Mouse (Mus musculus) lung, embryonic 16.5 days (tissue): ENCODE data around the gene Alk. TPM values are rescaled to one million over a fixed set of nuclear protein-coding genes. Genes with fewer than 3 reads are reported as not detected.

ENCODE experiments used
- ATAC-seq: fragments of 200-750 bp; cut with Nextera tagmentation; 2 replicates; pipeline ENCODE4 v1.8.0; 2017; ENCODE audit warnings: low read depth, mild to moderate bottlenecking, moderate library complexity
- H3K27ac ChIP-seq: fragments of 300-500 bp; sonication (generic); 2 replicates; pipeline ENCODE4 v1.5.1; 2014; ENCODE audit warnings: mild to moderate bottlenecking, control low read depth, low read length
- H3K27me3 ChIP-seq: fragments of 300-500 bp; sonication (generic); 2 replicates; pipeline ENCODE4 v1.6.1; 2014; ENCODE audit warnings: low read depth, low read length, mixed read lengths; ENCODE audit not compliant: control insufficient read depth, insufficient read depth
- H3K36me3 ChIP-seq: fragments of 300-500 bp; sonication (generic); 2 replicates; pipeline ENCODE4 v1.6.1; 2014; ENCODE audit warnings: low read length; ENCODE audit not compliant: control insufficient read depth, insufficient read depth
- H3K4me1 ChIP-seq: fragments of 300-500 bp; sonication (generic); replicated peaks from 2 replicates; pipeline ENCODE4 v1.6.1; 2014; ENCODE audit warnings: low read length, mixed read lengths; ENCODE audit not compliant: control insufficient read depth, insufficient read depth
- H3K4me2 ChIP-seq: fragments of 300-500 bp; sonication (generic); 2 replicates; pipeline ENCODE4 v1.6.1; 2014; ENCODE audit warnings: low read depth, low read length, control low read depth
- H3K4me3 ChIP-seq: fragments of 300-500 bp; sonication (generic); 2 replicates; pipeline ENCODE4 v1.5.1; 2014; ENCODE audit warnings: mild to moderate bottlenecking, low read length, control low read depth
- H3K9ac ChIP-seq: fragments of 300-500 bp; sonication (generic); 2 replicates; pipeline ENCODE4 v1.6.1; 2014; ENCODE audit warnings: low read length, control low read depth
- H3K9me3 ChIP-seq: fragments of 300-500 bp; sonication (generic); 2 replicates; pipeline ENCODE4 v1.6.1; 2016; ENCODE audit warnings: low read length; ENCODE audit not compliant: control insufficient read depth
- WGBS: fragments of 180-500 bp; shearing (Covaris S2); extraction: QIAGEN DNeasy Blood & Tissue Kit; methylation state at CpG from one replicate; pipeline ENCODE4 v1.1.7; 2014; 5-methylcytosine and 5-hydroxymethylcytosine counted together
- polyA plus RNA-seq: library from polyadenylated mRNA; unstranded; fragments of >200 nt; fragmentation: Nextera tagmentation; extraction: Ambion mirVana; gene quantifications from 2 replicates; pipeline ENCODE4 v1.2.1, GENCODE M21; 2015

Alk gene
- 0.16 TPM in 1 of 2 replicates, not detected in the other for polyA plus RNA-seq

GRCm38 (mm10) chr17:72604610-72604980 is at the start of gene Alk:
Gene Alk, minus strand, starts transcription at chr17:72604627.
- ATAC-seq: peak; percentile 97
- peaks cover 13% of the 10 kb centered on the region; the same call in 1 of the 2 replicates for H3K4me1 ChIP-seq
- WGBS: 1% methylated on average over 31 of the region's 32 CpGs
- no peak within 1 kb of the TSS for H3K9ac ChIP-seq
- peak within 1 kb of the TSS; percentile 46 for H3K4me3 ChIP-seq
- H3K27ac ChIP-seq: no peak within 1 kb of the TSS
- no peaks in the 10 kb centered on the region for H3K36me3 ChIP-seq
- H3K9me3 ChIP-seq: no peaks in the 10 kb centered on the region
- H3K27me3 ChIP-seq: peaks cover 31% of the 10 kb centered on the region
- peak within 1 kb of the TSS; percentile 76 for H3K4me2 ChIP-seq

DNA sequence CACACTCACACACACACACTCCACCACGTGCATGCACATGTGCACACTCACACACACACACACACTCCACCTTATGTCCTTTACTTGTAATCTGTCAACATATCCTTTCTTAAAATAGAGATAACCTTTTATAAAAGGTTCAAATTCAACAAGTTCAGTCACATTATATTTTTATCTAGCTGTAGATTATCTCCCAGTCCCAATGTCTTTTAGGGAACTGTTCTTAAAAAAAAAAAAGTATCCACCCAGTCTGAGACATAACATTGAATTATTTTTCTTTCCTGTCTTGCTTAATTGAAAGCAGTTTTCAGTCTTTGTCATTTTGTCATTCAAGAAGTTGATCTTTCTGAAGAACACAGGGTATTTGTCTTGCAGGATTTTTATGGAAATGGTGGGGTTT is 48.4 kb upstream of the Alk start:
- 28% methylated on average over 1 of the region's 1 CpGs for WGBS
- ATAC-seq: no peak
- Histone ChIP-seq H3K27me3 (no peaks in the 10 kb centered on the region), H3K9me3 (no peaks in the 10 kb centered on the region), H3K9ac (no peak overlapping the region), H3K4me1 (0 out of 2 replicates have a peak, but pooled peaks cover 2% of the 10 kb centered on the region), H3K4me2 (no peak overlapping the region), H3K36me3 (no peaks in the 10 kb centered on the region), H3K27ac (no peak overlapping the region), H3K4me3 (no peak overlapping the region)

DNA sequence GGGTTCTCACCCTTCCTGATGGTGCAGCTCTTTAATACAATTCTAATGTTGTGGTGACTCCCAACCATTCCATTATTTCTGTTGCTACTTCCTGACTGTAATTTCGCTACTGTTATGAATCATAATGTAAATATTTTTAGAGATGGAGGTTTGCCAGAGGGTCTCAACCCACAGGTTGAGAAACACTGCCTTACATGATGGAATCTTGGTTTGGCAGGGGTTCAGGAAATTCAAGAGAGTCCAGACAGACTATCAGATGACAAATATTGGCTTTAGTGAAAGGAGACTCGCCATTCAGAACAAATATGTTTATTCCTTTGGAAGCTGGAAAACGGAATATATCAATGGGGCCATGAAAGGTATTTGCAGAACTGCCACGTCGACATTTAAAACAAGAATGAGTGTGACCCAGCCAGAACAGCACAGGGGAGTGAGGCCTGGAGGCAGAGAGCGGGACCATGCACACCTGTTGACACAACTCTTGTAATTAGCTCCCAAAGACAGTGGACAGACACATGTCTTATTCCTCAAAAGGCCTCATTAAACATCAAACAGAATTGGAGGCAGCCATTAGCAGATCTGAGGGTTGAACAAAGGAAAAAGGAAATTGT is 44.3 kb upstream of the Alk start:
- Histone ChIP-seq H3K4me2 (no peak overlapping the region), H3K9me3 (no peaks in the 10 kb centered on the region), H3K9ac (no peak overlapping the region), H3K36me3 (no peaks in the 10 kb centered on the region), H3K4me3 (no peak overlapping the region), H3K27me3 (no peaks in the 10 kb centered on the region), H3K4me1 (0 out of 2 replicates have a peak, but pooled peaks cover 2% of the 10 kb centered on the region), H3K27ac (peak overlapping the region; percentile 12; the same call in 1 of the 2 replicates)
- 17% methylated on average over 6 of the region's 6 CpGs for WGBS
- peak; percentile 80 for ATAC-seq

DNA sequence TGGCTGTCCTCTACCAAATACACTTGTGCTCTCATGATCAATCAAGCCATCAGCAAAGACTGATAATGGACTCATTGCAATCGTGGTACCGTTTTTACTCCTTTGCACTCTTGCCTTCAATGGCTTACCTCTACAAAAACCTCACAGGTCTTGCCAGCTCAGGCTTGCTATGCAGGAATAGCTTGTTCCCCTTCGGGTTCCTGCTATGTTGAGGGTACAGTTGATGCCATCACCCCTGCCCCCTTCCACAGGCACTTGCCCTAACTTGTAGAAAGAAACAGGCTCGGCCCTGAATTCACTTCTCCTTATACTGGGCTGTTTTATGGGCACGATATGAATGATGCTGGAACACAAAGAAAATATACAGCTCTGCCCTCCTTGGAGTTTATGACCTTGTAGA is 41.7 kb upstream of the Alk start:
- no peak for ATAC-seq
- 0 out of 2 replicates have a peak, but pooled peaks cover 2% of the 10 kb centered on the region for H3K4me1 ChIP-seq
- 71% methylated on average over 5 of the region's 5 CpGs for WGBS

GRCm38 (mm10) chr17:72640095-72640494 is 35.7 kb upstream of the Alk start:
- Histone ChIP-seq H3K36me3 (no peaks in the 10 kb centered on the region), H3K4me3 (no peak overlapping the region), H3K9me3 (no peaks in the 10 kb centered on the region), H3K4me2 (no peak overlapping the region), H3K27me3 (no peaks in the 10 kb centered on the region), H3K9ac (no peak overlapping the region), H3K27ac (no peak overlapping the region), H3K4me1 (no peaks in the 10 kb centered on the region)
- WGBS: 30% methylated on average over 4 of the region's 4 CpGs
- ATAC-seq: no peak

More for the DNA sequence above, 41.7 kb upstream of the Alk start:
- H3K4me2 ChIP-seq: no peak overlapping the region
- no peaks in the 10 kb centered on the region for H3K9me3 ChIP-seq
- no peak overlapping the region for H3K9ac ChIP-seq
- no peaks in the 10 kb centered on the region for H3K27me3 ChIP-seq
- no peaks in the 10 kb centered on the region for H3K36me3 ChIP-seq
- H3K27ac ChIP-seq: no peak overlapping the region
- H3K4me3 ChIP-seq: no peak overlapping the region

DNA sequence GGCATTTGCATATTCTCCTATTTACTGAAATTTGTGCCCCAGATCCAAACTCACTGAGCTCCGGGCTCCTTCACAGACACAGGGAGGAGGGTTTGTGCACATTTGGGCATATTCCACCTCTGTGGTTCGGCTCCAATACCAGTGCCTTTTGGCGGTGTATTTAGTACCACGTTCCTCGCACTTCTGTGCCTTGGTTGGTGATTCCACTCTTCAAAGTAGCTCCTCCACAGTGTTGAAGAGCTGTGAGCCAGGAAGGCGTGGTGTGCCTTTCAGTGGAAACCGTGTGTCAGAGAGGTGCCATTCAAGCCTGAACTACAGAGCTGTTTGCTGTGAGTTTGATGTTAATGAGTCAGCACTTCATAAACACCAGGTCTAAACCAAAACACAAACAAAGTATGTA is 35.0 kb upstream of the Alk start:
- Histone ChIP-seq H3K27ac (no peak overlapping the region), H3K9me3 (no peaks in the 10 kb centered on the region)
- WGBS: 70% methylated on average over 7 of the region's 7 CpGs

DNA sequence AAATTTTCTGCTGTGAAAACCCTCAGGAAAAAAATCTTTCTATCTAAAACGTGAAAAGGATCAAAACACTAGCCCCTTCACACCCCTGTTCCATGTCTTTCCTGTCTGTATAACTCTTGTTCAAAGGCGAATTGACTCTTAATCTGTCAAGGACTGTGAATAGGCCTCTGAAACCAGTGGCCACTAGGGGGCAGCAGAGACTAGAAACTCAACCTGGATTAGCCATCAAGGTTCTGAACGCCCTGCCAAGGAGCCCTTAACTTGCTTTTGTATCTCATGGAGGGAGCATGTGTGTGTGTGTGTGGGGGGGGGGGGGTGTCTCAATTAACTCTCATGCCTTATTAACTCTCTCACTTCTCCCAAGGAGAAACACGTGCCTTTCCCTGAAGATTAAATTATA is 1.8 kb upstream of the Alk start:
- peaks cover 31% of the 10 kb centered on the region for H3K27me3 ChIP-seq
- no peak overlapping the region for H3K9ac ChIP-seq
- 10% methylated on average over 4 of the region's 4 CpGs for WGBS
- no peak overlapping the region for H3K27ac ChIP-seq
- H3K36me3 ChIP-seq: no peaks in the 10 kb centered on the region
- H3K9me3 ChIP-seq: no peaks in the 10 kb centered on the region
- no peak for ATAC-seq
- H3K4me2 ChIP-seq: no peak overlapping the region
- peaks cover 13% of the 10 kb centered on the region; the same call in 1 of the 2 replicates for H3K4me1 ChIP-seq
- H3K4me3 ChIP-seq: no peak overlapping the region

More for the DNA sequence above, 35.0 kb upstream of the Alk start:
- Histone ChIP-seq H3K9ac (no peak overlapping the region), H3K27me3 (no peaks in the 10 kb centered on the region), H3K4me2 (no peak overlapping the region), H3K4me1 (no peaks in the 10 kb centered on the region), H3K4me3 (no peak overlapping the region), H3K36me3 (no peaks in the 10 kb centered on the region)
- no peak for ATAC-seq

- H3K4me3 ChIP-seq: peak overlapping the region; percentile 46
- H3K36me3 ChIP-seq: no peaks in the 10 kb centered on the region
- 3% methylated on average over 51 of the region's 51 CpGs for WGBS
- ATAC-seq: no peak; the same call in 1 of the 2 replicates
- H3K27me3 ChIP-seq: peaks cover 31% of the 10 kb centered on the region
- H3K27ac ChIP-seq: no peak overlapping the region
- H3K9ac ChIP-seq: no peak overlapping the region
- peak overlapping the region; percentile 76 for H3K4me2 ChIP-seq
- H3K9me3 ChIP-seq: no peaks in the 10 kb centered on the region
- H3K4me1 ChIP-seq: peaks cover 13% of the 10 kb centered on the region; the same call in 1 of the 2 replicates
Measured at GRCm38 (mm10) chr17:72603886-72604609, 379 bp downstream of the Alk start.

GRCm38 (mm10) chr17:72603118-72603885 is 1.1 kb downstream of the Alk start:
- Histone ChIP-seq H3K27me3 (peaks cover 31% of the 10 kb centered on the region), H3K36me3 (no peaks in the 10 kb centered on the region), H3K27ac (no peak overlapping the region), H3K4me3 (no peak overlapping the region), H3K9me3 (no peaks in the 10 kb centered on the region), H3K4me2 (peak overlapping the region; percentile 16; the same call in 1 of the 2 replicates), H3K9ac (no peak overlapping the region), H3K4me1 (peaks cover 13% of the 10 kb centered on the region; the same call in 1 of the 2 replicates)
- ATAC-seq: peak; percentile 74
- 2% methylated on average over 40 of the region's 40 CpGs for WGBS
